Mouse (Mus musculus) hindbrain, embryonic 16.5 days (tissue): Measurements from ENCODE around the gene Mpv17l. TPM values are rescaled to one million over a fixed set of nuclear protein-coding genes. Genes with fewer than 3 reads are reported as not detected.

Experiments
- ATAC-seq: fragments of 200-750 bp; cut with Nextera tagmentation; 2 replicates; pipeline ENCODE4 v1.8.0; 2017; ENCODE audit warnings: moderate TSS enrichment, moderate library complexity
- H3K27ac ChIP-seq: fragments of 300-500 bp; sonication (generic); 2 replicates; pipeline ENCODE4 v1.5.1; 2014; ENCODE audit warnings: low read depth, mild to moderate bottlenecking, control low read depth, low read length, moderate library complexity
- H3K27me3 ChIP-seq: fragments of 300-500 bp; sonication (generic); replicated peaks from 2 replicates; pipeline ENCODE4 v1.6.1; 2014; ENCODE audit warnings: low read length; ENCODE audit not compliant: control insufficient read depth, insufficient read depth
- H3K36me3 ChIP-seq: fragments of 300-500 bp; sonication (generic); 2 replicates; pipeline ENCODE4 v1.6.1; 2014; ENCODE audit warnings: mild to moderate bottlenecking, low read length, moderate library complexity, mixed read lengths; ENCODE audit not compliant: control insufficient read depth, insufficient read depth
- H3K4me1 ChIP-seq: fragments of 300-500 bp; sonication (generic); 2 replicates; pipeline ENCODE4 v1.6.1; 2014; ENCODE audit warnings: low read depth, low read length; ENCODE audit not compliant: control insufficient read depth, insufficient read depth
- H3K4me2 ChIP-seq: fragments of 300-500 bp; sonication (generic); 2 replicates; pipeline ENCODE4 v1.6.1; 2014; ENCODE audit warnings: mild to moderate bottlenecking, low read length, control low read depth, moderate library complexity
- H3K4me3 ChIP-seq: fragments of 300-500 bp; sonication (generic); 2 replicates; pipeline ENCODE4 v1.5.1; 2014; ENCODE audit warnings: mild to moderate bottlenecking, low read length, control low read depth, moderate library complexity
- H3K9ac ChIP-seq: fragments of 300-500 bp; sonication (generic); 2 replicates; pipeline ENCODE4 v1.6.1; 2014; ENCODE audit warnings: low read depth, mild to moderate bottlenecking, control low read depth, low read length, moderate library complexity
- H3K9me3 ChIP-seq: fragments of 300-500 bp; sonication (generic); 2 replicates; pipeline ENCODE4 v1.6.1; 2014; ENCODE audit warnings: mild to moderate bottlenecking, low read length, moderate library complexity; ENCODE audit not compliant: control insufficient read depth
- WGBS: fragments of 180-500 bp; shearing (Covaris S2); extraction: QIAGEN DNeasy Blood & Tissue Kit; methylation state at CpG from one replicate; pipeline ENCODE4 v1.1.7; 2014; 5-methylcytosine and 5-hydroxymethylcytosine counted together
- polyA plus RNA-seq: library from polyadenylated mRNA; unstranded; fragments of >200 nt; fragmentation: Nextera tagmentation; extraction: Ambion mirVana; gene quantifications from 2 replicates; pipeline ENCODE4 v1.2.1, GENCODE M21; 2015

Gene Mpv17l
- polyA plus RNA-seq, 1 experiment from 2014 or later = 46.2 TPM

GRCm38 (mm10) chr16:13986574-13987478, 83.9 kb downstream of the Mpv17l start, which contains the start of the genes 2900011O08Rik and Ifitm7:
Gene 2900011O08Rik, plus strand, starts transcription at chr16:13986604.
Gene Ifitm7, minus strand, starts transcription at chr16:13986888.
- Histone ChIP-seq H3K9me3 (no peaks in the 10 kb centered on the region), H3K4me1 (peaks cover 8% of the 10 kb centered on the region), H3K27me3 (no peaks in the 10 kb centered on the region), H3K4me2 (peak within 1 kb of the TSS; percentile 51), H3K4me3 (peak within 1 kb of the TSS; percentile 69), H3K36me3 (no peaks in the 10 kb centered on the region), H3K9ac (peak within 1 kb of the TSS; percentile 85), H3K27ac (peak within 1 kb of the TSS; percentile 82)
- under 1% methylated on average over 28 of the region's 31 CpGs for WGBS
- ATAC-seq = peak; percentile 93

DNA sequence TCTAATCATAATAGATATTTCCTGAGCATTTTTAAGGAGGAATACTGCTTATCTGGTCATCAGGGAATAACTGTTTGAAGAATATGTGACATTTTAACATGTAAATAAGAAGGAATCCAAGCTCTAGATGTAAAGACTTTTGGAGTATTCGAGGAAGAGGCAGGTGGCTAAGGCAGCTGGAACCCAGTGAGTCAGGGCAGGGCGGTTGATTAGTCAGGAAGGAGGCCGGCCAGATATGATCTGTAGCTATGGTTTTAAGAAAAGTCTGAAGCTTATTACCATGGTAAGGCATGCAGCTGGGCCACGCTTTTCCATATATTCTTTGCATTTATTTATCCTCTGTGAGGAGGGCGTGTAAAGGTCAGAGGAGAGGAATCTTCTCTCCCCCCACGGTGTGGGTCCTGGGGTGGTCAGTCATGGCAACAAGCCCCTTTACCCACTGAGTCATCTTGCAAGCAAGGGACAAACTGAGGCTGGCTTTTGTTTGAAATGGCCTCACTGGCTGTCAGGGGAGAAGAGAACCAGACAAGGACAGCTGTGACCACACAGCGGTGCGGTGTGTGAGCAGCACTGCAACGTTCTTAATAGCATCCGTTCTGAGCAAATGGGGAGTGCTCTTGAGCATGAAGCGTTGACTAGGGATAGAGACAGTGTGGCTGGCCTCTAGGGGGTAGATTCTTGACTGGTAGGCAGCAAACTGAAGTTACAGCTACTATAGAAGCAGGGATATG, 89.7 kb downstream of the Mpv17l start:
- H3K4me1 ChIP-seq = peaks cover 8% of the 10 kb centered on the region
- no peak for ATAC-seq
- WGBS = 81% methylated on average over 11 of the region's 11 CpGs

GRCm38 (mm10) chr16:13994076-13994475, 91.1 kb downstream of the Mpv17l start:
- no peak overlapping the region for H3K4me2 ChIP-seq
- H3K9me3 ChIP-seq = no peaks in the 10 kb centered on the region
- no peak for ATAC-seq
- no peak overlapping the region for H3K9ac ChIP-seq
- H3K4me3 ChIP-seq = no peak overlapping the region
- no peak overlapping the region for H3K27ac ChIP-seq
- H3K36me3 ChIP-seq = no peaks in the 10 kb centered on the region
- 93% methylated on average over 1 of the region's 1 CpGs for WGBS
- no peaks in the 10 kb centered on the region for H3K27me3 ChIP-seq
- peaks cover under 1% of the 10 kb centered on the region for H3K4me1 ChIP-seq

More for the DNA sequence above, 89.7 kb downstream of the Mpv17l start:
- Histone ChIP-seq H3K27ac (no peak overlapping the region), H3K4me3 (no peak overlapping the region), H3K9ac (no peak overlapping the region), H3K36me3 (no peaks in the 10 kb centered on the region), H3K9me3 (no peaks in the 10 kb centered on the region), H3K4me2 (no peak overlapping the region), H3K27me3 (no peaks in the 10 kb centered on the region)

- no peak for ATAC-seq
- WGBS = 79% methylated on average over 1 of the region's 1 CpGs
- no peaks in the 10 kb centered on the region for H3K36me3 ChIP-seq
These were observed 91.5 kb downstream of the Mpv17l start for GRCm38 (mm10) chr16:13994502-13994901.

More at GRCm38 (mm10) chr16:13994502-13994901, 91.5 kb downstream of the Mpv17l start:
- Histone ChIP-seq H3K9me3 (no peaks in the 10 kb centered on the region), H3K27me3 (no peaks in the 10 kb centered on the region), H3K4me3 (no peak overlapping the region), H3K27ac (no peak overlapping the region), H3K9ac (no peak overlapping the region), H3K4me1 (no peaks in the 10 kb centered on the region), H3K4me2 (no peak overlapping the region)

Other genes starting within 250 kb of the Mpv17l start
- gene Parn, start 235.0 kb upstream of the Mpv17l start, polyA plus RNA-seq = 31.4 and 31.7 TPM in 2 replicates
- gene Bfar, start 231.3 kb upstream of the Mpv17l start, polyA plus RNA-seq = 50.9 and 52.2 TPM in 2 replicates
- 6.0 and 6.7 TPM in 2 replicates for gene 3110001I22Rik, start 231.2 kb upstream of the Mpv17l start, polyA plus RNA-seq
- 0.51 TPM in 1 of 2 replicates, not detected in the other for gene Pla2g10, start 172.2 kb upstream of the Mpv17l start, polyA plus RNA-seq
- gene Rrn3, start 122.5 kb upstream of the Mpv17l start, polyA plus RNA-seq = 76.6 and 88.3 TPM in 2 replicates
- gene Ntan1, start 84.3 kb upstream of the Mpv17l start, polyA plus RNA-seq = 204 and 217 TPM in 2 replicates
- gene Pdxdc1, start within 50 bp of the Mpv17l start, polyA plus RNA-seq = 74.1 and 77.1 TPM in 2 replicates
- 196 and 206 TPM in 2 replicates for gene 2900011O08Rik, start 83.4 kb downstream of the Mpv17l start, polyA plus RNA-seq
- 0.45 and 0.50 TPM in 2 replicates for gene Ifitm7, start 83.7 kb downstream of the Mpv17l start, polyA plus RNA-seq